Mouse (Mus musculus): ENCODE results near the gene Hoxb8.

Hoxb8 gene

DNA sequence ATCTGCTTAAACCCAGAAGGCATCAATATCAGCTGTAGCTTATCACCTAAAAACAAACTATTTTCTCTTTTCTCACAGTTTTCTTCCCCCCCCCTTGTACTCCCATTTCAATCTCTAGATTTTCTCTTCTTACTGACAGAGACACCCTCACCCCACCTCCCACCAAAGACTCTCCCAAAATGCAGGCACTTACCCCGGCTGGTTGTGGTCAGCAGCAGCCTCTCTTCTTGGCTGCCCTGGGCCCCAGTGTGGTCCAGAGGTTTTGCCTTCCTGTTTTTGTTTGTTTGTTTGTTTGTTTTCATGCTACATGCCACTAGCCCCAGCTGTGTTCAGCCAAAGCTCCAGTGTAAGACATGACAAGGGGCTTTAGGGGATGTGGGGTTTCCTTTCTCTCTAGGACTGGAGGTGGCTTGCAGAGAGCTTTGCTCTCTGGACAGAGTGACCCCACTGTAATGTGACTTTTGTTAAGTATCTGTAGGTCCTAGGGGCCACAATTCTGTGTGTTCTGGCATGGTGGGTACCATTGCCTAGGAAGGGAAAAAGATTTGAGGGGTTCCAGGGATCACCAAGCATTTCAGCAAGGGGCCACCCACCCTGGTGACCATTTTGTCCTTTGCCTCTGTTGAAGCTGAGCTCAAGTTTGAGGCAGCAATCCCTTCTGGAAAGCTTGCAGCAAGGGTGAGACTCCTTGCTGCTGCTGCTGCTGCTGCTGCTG, 13.5 kb upstream of the Hoxb8 start:
- no peak for DNase-seq (ENCODE audit: low read depth, low spot score)

- DNase-seq (ENCODE audit: low read depth, low spot score), result no peak
These were observed 11.8 kb upstream of the Hoxb8 start for GRCm38 (mm10) chr11:96269869-96270268.

DNA sequence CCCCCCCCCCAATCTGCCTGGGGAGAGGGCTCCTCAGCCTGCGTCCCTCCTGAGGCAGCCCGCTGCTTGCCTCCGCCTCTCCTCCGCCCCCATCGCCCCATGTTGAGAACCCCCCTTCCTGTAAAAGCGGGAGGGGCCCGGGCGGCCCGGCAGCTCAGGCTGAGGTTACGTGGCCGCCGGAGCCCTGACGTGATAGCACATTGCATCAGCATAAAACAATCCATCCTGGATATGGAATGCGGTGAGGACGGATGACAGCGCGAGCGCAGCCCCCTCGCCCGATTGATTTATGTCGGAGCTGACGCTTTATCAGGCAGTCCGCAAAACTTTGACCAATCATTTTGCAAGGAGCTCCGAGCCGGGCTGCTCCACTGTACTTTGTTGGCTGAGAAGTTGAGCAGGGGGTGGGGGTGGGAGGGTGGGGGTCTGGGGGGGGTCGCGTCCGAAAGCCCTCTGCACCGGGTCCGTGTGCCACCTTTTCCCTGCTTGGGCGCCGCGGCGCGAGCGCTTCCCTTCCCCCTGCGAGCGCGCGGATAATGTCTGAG, 10.6 kb upstream of the Hoxb8 start, which contains the start of gene Hoxb9:
Gene Hoxb9 (plus strand): TSS at position 462 of the 545 bp plus-strand sequence.
- DNase-seq (ENCODE audit: low read depth, low spot score), result no peak

GRCm38 (mm10) chr11:96271541-96272011, 10.1 kb upstream of the Hoxb8 start:
- DNase-seq (ENCODE audit: low read depth, low spot score), result no peak

DNA sequence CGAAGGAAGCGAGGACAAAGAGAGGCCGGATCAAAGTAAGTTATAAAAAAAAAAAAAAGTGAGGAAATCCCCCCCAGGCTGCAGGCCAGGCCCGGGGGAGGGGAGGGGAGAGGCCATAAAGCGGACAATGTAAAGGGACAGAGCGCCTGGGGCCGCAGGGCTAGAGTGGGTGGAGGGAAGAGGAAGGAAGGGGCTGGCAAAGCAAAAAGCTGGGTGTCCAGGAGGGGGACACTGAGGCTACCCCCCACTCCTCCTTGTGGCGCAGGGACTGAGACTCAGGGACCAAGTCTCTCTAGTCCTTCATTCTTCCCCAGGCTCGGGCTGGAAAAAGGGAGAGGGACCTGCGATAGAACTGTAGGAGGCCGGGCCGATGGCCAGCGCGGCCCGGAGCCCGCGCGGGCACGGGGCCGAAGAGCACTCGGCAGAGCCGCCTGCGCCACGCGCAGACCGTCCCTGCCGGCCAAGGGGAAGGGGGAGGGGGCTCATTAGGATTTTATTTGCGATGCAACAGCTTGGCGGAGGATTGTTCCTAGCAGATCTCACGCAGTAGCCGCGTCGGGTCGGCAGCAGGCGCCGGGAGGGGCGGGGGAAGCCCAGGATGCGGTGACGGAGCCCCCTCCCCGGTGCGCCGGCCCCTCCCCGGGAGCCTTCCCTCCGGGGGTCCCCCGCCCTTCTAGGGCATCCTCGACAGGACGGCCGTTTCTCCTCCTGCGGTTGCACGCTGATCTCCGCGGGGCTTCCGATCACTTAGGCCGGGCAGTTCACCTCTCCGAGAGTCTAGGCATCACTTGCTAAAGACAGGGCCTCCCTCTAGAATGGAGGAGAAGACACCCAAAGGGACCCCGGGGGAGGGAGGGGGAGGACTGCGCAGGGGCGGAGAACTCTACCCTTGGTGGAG, 9.4 kb upstream of the Hoxb8 start:
- no peak for DNase-seq (ENCODE audit: low read depth, low spot score)

DNA sequence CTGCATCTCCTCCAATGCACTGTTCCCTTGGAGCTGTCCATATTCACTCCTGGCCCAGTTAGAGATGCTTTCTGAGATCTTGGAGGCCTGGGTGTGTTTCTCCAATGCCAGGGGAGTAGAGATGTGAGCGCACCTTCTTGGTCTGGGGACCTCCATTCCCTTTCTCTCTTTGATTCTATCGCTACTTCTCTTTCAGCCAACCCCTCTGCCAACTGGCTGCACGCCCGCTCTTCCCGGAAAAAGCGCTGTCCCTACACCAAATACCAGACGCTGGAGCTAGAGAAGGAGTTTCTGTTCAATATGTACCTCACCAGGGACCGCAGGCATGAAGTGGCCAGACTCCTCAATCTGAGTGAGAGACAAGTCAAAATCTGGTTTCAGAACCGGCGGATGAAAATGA, 7.3 kb upstream of the Hoxb8 start:
- no peak for DNase-seq (ENCODE audit: low read depth, low spot score)

GRCm38 (mm10) chr11:96275896-96276295, 5.8 kb upstream of the Hoxb8 start:
- DNase-seq (ENCODE audit: low read depth, low spot score), result no peak

DNA sequence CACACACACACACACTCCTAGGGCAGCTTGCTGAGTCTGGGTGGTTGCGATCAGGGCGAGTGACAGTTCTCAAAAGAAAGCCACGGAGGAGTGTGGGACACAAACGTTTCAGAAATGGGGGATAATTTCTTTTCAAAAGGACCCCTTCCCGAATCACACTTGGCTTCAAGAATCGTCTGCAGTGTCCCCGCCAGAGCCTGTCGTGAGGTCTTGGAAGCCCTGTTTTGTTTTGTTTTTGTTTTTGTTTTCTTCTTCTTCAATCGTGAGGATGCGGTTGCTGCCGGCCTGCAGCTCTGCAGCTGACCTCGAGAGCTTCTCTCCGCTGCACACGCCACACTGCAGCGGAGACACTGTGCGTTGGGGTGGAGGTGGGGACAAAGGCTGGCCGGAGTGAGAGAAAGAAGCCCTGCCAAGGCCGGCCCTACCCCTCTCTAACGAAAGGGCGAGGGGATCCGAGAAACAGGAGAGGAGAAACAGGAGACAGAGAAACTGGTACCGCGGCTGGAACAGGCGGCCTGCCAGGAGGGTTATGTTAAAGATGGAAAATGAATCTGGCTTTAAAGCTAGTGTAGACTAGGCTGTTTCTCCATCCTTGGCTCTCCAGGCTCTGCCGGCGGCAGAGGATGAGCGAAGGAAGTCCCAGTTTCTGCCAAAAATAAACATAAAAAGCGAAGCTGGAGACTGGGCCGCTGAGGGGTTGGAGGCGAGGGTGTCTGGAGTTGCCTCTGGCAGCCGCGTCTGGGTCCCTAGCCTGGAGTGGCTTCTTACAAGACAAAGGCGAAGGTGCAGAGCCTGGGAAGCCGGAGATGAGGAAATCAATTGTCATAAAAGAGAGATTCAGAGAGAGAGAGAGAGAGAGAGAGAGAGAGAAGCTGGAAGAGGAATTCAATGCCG, 4.3 kb upstream of the Hoxb8 start:
- DNase-seq (ENCODE audit: low read depth, low spot score), result no peak

DNA sequence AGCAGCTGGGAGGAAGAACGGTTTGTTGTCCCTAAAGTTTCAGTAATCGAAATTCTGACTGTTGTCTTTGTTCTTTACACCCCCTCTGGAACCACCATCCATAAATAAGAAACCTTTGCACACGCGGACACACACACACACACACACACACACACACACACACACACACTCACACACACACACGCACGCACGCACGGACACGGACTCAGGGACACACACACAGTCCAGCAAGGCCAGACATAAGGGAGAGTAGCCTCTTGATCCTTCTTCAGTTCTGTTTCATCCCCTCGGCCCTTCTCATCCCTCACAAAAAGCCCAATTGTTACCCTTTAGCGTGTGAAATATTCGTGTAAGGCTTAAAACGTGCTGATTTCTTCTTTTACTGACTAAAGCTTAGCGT, 3.4 kb upstream of the Hoxb8 start:
- no peak for DNase-seq (ENCODE audit: low read depth, low spot score)

DNA sequence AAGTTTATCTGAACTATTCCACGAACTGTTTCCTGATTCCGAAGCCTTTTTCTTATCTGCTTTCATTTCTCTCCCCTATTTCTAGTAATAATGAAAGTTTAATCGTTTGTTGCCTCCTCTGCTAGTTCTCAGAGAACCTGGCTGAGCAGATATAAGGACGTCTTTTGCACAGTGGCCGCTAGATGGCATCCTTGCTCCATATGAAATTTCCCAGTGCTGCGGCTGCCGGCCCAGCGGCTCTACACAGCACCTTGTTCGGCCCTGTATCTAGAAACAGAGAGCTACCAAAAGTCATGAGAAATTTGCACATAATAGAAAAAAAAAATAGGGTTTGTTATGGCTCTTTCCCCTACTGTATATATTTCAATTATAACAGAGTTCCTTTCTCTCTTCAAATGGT, 2.9 kb upstream of the Hoxb8 start:
- DNase-seq (ENCODE audit: low read depth, low spot score), result peak; percentile 89

GRCm38 (mm10) chr11:96279421-96280233, 2.1 kb upstream of the Hoxb8 start:
- no peak for DNase-seq (ENCODE audit: low read depth, low spot score)

GRCm38 (mm10) chr11:96280399-96281378, 1.0 kb upstream of the Hoxb8 start:
- no peak for DNase-seq (ENCODE audit: low read depth, low spot score)

DNA sequence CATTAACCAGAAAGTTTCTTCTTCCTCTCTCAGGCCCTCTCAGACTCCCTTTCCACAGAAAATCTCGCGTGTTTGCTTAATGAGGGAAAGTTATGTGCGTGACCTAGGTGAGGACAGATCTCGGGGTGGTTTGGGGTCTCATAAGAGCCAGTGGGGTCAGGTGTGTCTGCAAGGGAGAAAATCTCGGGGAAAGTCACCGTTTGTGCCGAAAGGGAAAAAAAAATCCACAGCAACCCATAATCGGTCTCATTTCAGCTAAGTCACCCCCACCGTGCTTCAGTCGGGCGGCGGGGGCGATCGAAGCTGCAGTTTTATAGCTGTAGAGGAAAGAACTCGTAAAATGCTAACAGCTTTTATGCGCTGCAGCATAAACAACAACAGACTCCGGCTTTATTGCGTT, 309 bp upstream of the Hoxb8 start:
- no peak for DNase-seq (ENCODE audit: low read depth, low spot score)

- DNase-seq (ENCODE audit: low read depth, low spot score), result no peak
These were observed 1.2 kb downstream of the Hoxb8 start for GRCm38 (mm10) chr11:96282795-96283430.

GRCm38 (mm10) chr11:96284041-96284749, 2.5 kb downstream of the Hoxb8 start:
- no peak for DNase-seq (ENCODE audit: low read depth, low spot score)

DNA sequence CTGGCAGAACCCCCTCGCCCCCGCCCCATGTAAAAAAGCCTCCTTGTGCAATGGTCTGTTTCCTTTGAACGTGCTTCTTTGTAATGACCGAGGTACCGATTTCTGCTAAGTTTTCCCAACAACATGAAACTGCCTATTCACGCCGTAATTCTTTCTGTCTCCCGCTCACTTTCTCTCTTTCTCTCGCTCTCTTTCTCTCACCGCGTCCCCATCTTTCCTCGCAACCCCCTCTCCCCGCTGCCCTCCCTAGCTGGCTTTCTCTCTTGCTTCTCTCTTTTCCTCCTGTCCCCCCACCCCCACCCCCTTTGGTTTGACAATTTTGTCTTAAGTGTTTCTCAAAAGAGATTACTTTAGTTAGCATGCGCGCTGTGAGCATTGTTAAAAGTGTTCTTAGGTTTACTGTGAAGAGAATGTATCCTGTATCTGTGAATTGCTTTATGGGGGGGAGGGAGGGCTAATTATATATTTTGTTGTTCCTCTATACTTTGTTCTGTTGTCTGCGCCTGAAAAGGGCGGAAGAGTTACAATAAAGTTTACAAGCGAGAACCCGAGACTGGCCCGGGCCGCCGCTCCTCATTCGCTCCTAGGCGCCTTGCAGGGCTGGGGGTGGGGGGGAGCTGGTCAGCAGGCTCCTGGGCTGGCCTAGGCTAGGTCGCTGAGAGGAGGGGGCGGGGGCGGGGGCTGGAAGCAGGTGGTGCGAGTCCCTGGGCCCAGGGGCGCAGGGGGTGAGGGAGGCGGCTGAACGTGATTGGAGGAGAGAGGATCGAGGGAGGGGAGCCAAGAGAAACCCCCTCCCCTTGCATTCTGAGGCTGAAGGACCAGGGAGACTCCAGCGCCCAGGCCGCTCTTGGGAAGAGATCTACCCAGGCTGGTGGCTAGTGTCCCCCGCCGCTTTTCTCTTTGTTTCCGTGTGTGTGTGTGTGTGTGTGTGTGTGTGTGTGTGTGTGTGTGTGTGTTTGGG, 3.3 kb downstream of the Hoxb8 start:
- DNase-seq (ENCODE audit: low read depth, low spot score), result no peak
